In the genomic region with DNA sequence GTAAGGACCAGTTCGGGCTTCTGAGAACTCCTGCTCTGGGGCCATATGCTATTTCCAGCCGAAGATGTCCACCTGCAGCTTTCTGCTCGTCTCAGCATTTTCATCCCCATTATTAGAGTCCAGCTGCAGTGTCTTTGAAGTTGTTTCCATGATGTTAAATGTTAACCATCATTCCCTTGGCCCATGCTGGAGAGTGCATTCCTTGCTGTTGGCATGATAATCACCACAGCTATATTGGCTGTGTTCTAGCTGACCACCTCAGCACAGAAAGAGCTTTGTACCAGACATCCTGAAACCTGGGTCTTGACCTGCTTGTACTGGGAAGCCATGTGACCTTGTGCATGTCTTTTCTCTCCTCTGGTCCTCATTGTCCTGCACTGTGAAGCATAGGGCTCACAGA, we compare ENCODE assay signal across 17 mouse cellular contexts.
DNase-seq lines count a peak whose midpoint lies in the region; ATAC-seq and TF ChIP-seq lines count a peak whose summit lies in the region.
"Had no signal": no experiment of that assay in that cellular context is flagged by ENCODE, and none has a peak within 500 bp of the region (broad histone marks: within the 10 kb centered on the region; RNA-seq: fewer than 3 reads in every experiment).

No protein-coding gene starts in this region.

- no peak overlapping the region for H3K27ac ChIP-seq in liver, adult 2 months (replicated peaks; ENCODE audit: insufficient read depth, low read depth, low read length)
- peak overlapping the region; percentile 59 for H3K27ac ChIP-seq in kidney, embryonic 15.5 days
- H3K27ac ChIP-seq in midbrain, embryonic 15.5 days = no peak overlapping the region
- H3K27ac ChIP-seq in cerebellum, adult 2 months (ENCODE audit: insufficient read depth, low read length) = no peak overlapping the region
- H3K27ac ChIP-seq: embryonic facial prominence, embryonic 13.5 days; forebrain, embryonic 13.5 days had no signal

- DNase-seq in liver, adult 2 months (ENCODE audit: extremely low read depth, low read depth, low spot score) = peak; percentile 25
- no peak for DNase-seq in liver
- DNase-seq in kidney, postnatal 25 days = peak; percentile 29 to 57
- DNase-seq in lung, postnatal 14 days = no peak
- no peak for DNase-seq in cerebellum, adult 2 months
- DNase-seq: adrenal gland, postnatal 14 days; cerebellum, adult 11-12 months; cerebellum, adult 9-11 months; cerebellum, postnatal 36 days; forebrain, postnatal 0 days; gastrocnemius, postnatal 25 days; heart, postnatal 36 days had no signal

- H3K27me3 ChIP-seq in liver, adult 2 months (ENCODE audit: control insufficient read depth, insufficient read depth, low read length) = no peaks in the 10 kb centered on the region
- no peaks in the 10 kb centered on the region for H3K27me3 ChIP-seq in kidney, embryonic 15.5 days
- 0 out of 2 replicates have a peak, but pooled peaks cover 3% of the 10 kb centered on the region for H3K27me3 ChIP-seq in midbrain, embryonic 15.5 days (replicated peaks)
- no peaks in the 10 kb centered on the region; the same call in 1 of the 2 replicates for H3K27me3 ChIP-seq in cerebellum, adult 2 months (ENCODE audit: control insufficient read depth, insufficient read depth, low read length)
- H3K27me3 ChIP-seq: embryonic facial prominence, embryonic 13.5 days had no signal

- H3K4me2 ChIP-seq in kidney, embryonic 15.5 days = no peak overlapping the region
- no peak overlapping the region for H3K4me2 ChIP-seq in midbrain, embryonic 15.5 days
- H3K4me2 ChIP-seq: embryonic facial prominence, embryonic 13.5 days; forebrain, embryonic 13.5 days; heart, embryonic 12.5 days had no signal

- WGBS in liver, adult 2 months = 73% methylated on average over 3 of the region's 3 CpGs
- 68% methylated on average over 3 of the region's 3 CpGs for WGBS in kidney, embryonic 15.5 days
- 74% methylated on average over 3 of the region's 3 CpGs for WGBS in midbrain, embryonic 15.5 days
- WGBS in cerebellum, adult 2 months = 75% methylated on average over 3 of the region's 3 CpGs

- no peak overlapping the region for H3K9ac ChIP-seq in liver, adult 2 months (ENCODE audit: low read depth, low read length)
- H3K9ac ChIP-seq in kidney, embryonic 15.5 days = no peak overlapping the region
- no peak overlapping the region for H3K9ac ChIP-seq in midbrain, embryonic 15.5 days
- H3K9ac ChIP-seq: embryonic facial prominence, embryonic 13.5 days; forebrain, embryonic 13.5 days; forebrain, postnatal 0 days; heart, embryonic 12.5 days had no signal

- peak; percentile 53 for ATAC-seq in kidney, embryonic 15.5 days (replicated peaks; ENCODE audit: low FRiP score)
- no peak for ATAC-seq in midbrain, embryonic 15.5 days (replicated peaks)
- ATAC-seq: forebrain, embryonic 13.5 days; forebrain, postnatal 0 days had no signal

- TF ChIP-seq POLR2A in liver, adult 2 months (IDR thresholded peaks at IDR 0.05; ENCODE audit: extremely low read depth, insufficient read depth, low read length) = no peak
- TF ChIP-seq POLR2A in cerebellum, adult 2 months (IDR thresholded peaks at IDR 0.05; ENCODE audit: borderline replicate concordance, insufficient read depth, low read length) = no peak

- no peaks in the 10 kb centered on the region for H3K79me2 ChIP-seq in liver, adult 2 months (ENCODE audit: control insufficient read depth, insufficient read depth, low read length)

- H3K4me1 ChIP-seq in liver, adult 2 months (ENCODE audit: control insufficient read depth, insufficient read depth, low read length) = no peaks in the 10 kb centered on the region; the same call in 1 of the 2 replicates
- H3K4me1 ChIP-seq in kidney, embryonic 15.5 days = peaks cover 63% of the 10 kb centered on the region
- peaks cover 19% of the 10 kb centered on the region for H3K4me1 ChIP-seq in midbrain, embryonic 15.5 days
- H3K4me1 ChIP-seq in cerebellum, adult 2 months (ENCODE audit: control insufficient read depth, insufficient read depth, low read length) = peaks cover 5% of the 10 kb centered on the region

- no peaks in the 10 kb centered on the region for H3K9me3 ChIP-seq in kidney, embryonic 15.5 days (replicated peaks)
- H3K9me3 ChIP-seq in midbrain, embryonic 15.5 days = no peaks in the 10 kb centered on the region
- H3K9me3 ChIP-seq: embryonic facial prominence, embryonic 13.5 days; forebrain, embryonic 13.5 days; heart, embryonic 12.5 days had no signal

- no peak for TF ChIP-seq CTCF in liver, adult 2 months (IDR thresholded peaks at IDR 0.05; ENCODE audit: low read depth, low read length)
- TF ChIP-seq CTCF in cerebellum, adult 2 months (IDR thresholded peaks at IDR 0.05; ENCODE audit: borderline replicate concordance, insufficient read depth, low read depth, low read length) = no peak

- H3K36me3 ChIP-seq in liver, adult 2 months (ENCODE audit: control insufficient read depth, insufficient read depth, low read length) = no peaks in the 10 kb centered on the region
- no peaks in the 10 kb centered on the region for H3K36me3 ChIP-seq in kidney, embryonic 15.5 days
- no peaks in the 10 kb centered on the region for H3K36me3 ChIP-seq in midbrain, embryonic 15.5 days (replicated peaks)
- H3K36me3 ChIP-seq: embryonic facial prominence, embryonic 13.5 days; heart, embryonic 12.5 days had no signal

- H3K4me3 ChIP-seq in liver, adult 2 months (ENCODE audit: insufficient read depth, low read depth, low read length) = no peak overlapping the region
- no peak overlapping the region for H3K4me3 ChIP-seq in kidney, embryonic 15.5 days (replicated peaks)
- H3K4me3 ChIP-seq in midbrain, embryonic 15.5 days = no peak overlapping the region
- no peak overlapping the region for H3K4me3 ChIP-seq in cerebellum, adult 2 months (replicated peaks; ENCODE audit: insufficient read depth, low read depth, low read length)
- H3K4me3 ChIP-seq: embryonic facial prominence, embryonic 13.5 days; forebrain, embryonic 13.5 days; heart, embryonic 12.5 days had no signal

Comparison
In these comparisons a context has a peak if more than half of its experiments do, and no peak if none do; other contexts are left out.
1. DNase-seq: peak in liver, adult 2 months (single experiment) and kidney, postnatal 25 days (2 of 2); none in liver (single experiment), lung, postnatal 14 days (single experiment) and cerebellum, adult 2 months (0 of 2).